Mouse (Mus musculus) common myeloid progenitor, adult 5-6 weeks (primary cell): Measurements from ENCODE around the gene Serinc4. TPM values are rescaled to one million over a fixed set of nuclear protein-coding genes. Genes with fewer than 3 reads are reported as not detected.
"Not testable (repeated sequence)": the region's sequence is repeated elsewhere in the genome, so short reads cannot be mapped to it uniquely, and the experiment has no call there.

Experiments used
- ATAC-seq: replicated peaks from 2 replicates; pipeline ENCODE4 v1.8.0; 2016; ENCODE audit warnings: low read depth, mild to moderate bottlenecking, moderate TSS enrichment, inconsistent platforms; ENCODE audit not compliant: poor library complexity, severe bottlenecking
- total RNA-seq: library from RNA; stranded (forward); fragments of 200-1000, 187-1606 nt; gene quantifications from 2 replicates; pipeline ENCODE4 v1.2.3, GENCODE M21; 2017

Serinc4 gene
- 1.4 and 1.8 TPM in 2 replicates for total RNA-seq

- peak; percentile 96 for ATAC-seq
These were observed at the start of gene Serinc4 for GRCm38 (mm10) chr2:121456692-121457642. Gene Serinc4, minus strand, starts transcription at chr2:121456781.

- peak; percentile 55 for ATAC-seq
These were observed 45.0 kb upstream of the Serinc4 start for GRCm38 (mm10) chr2:121501550-121501949.

- ATAC-seq = 0 out of 2 replicates have a peak, but pooled peaks have one; percentile 29
These were observed 27.8 kb upstream of the Serinc4 start for GRCm38 (mm10) chr2:121484403-121484802.

- ATAC-seq = no peak
These were observed 27.0 kb upstream of the Serinc4 start for GRCm38 (mm10) chr2:121483576-121483975.

GRCm38 (mm10) chr2:121480916-121481315 lies 24.3 kb upstream of the Serinc4 start:
- 0 out of 2 replicates have a peak, but pooled peaks have one; percentile 22 for ATAC-seq

GRCm38 (mm10) chr2:121480498-121480897 lies 23.9 kb upstream of the Serinc4 start:
- ATAC-seq = peak; percentile 71

- no peak for ATAC-seq
These were observed 21.1 kb upstream of the Serinc4 start for GRCm38 (mm10) chr2:121477491-121478266.

GRCm38 (mm10) chr2:121475306-121475705 lies 18.7 kb upstream of the Serinc4 start:
- not testable (repeated sequence) for ATAC-seq

- ATAC-seq = peak; percentile 16; the same call in 1 of the 2 replicates
These were observed 17.6 kb upstream of the Serinc4 start for GRCm38 (mm10) chr2:121474180-121474535.

- peak; percentile 99 for ATAC-seq
These were observed 17.0 kb upstream of the Serinc4 start, which contains the start of gene Mfap1b for GRCm38 (mm10) chr2:121473301-121474179. Gene Mfap1b, minus strand, starts transcription at chr2:121474067.

- not testable (repeated sequence) for ATAC-seq
These were observed 16.2 kb upstream of the Serinc4 start for GRCm38 (mm10) chr2:121472783-121473182.

GRCm38 (mm10) chr2:121468982-121469381 lies 12.4 kb upstream of the Serinc4 start:
- peak; percentile 55 for ATAC-seq

GRCm38 (mm10) chr2:121460071-121460470 lies 3.5 kb upstream of the Serinc4 start:
- no peak for ATAC-seq

GRCm38 (mm10) chr2:121455534-121455933 lies 1.0 kb downstream of the Serinc4 start:
- no peak for ATAC-seq

- ATAC-seq = no peak
These were observed 2.7 kb downstream of the Serinc4 start for GRCm38 (mm10) chr2:121453917-121454316.

- no peak for ATAC-seq
These were observed 3.6 kb downstream of the Serinc4 start, which contains the start of gene Hypk for GRCm38 (mm10) chr2:121452990-121453389. Gene Hypk, plus strand, starts transcription at chr2:121453290.

- no peak for ATAC-seq
These were observed 4.2 kb downstream of the Serinc4 start for GRCm38 (mm10) chr2:121452361-121452760.

GRCm38 (mm10) chr2:121450093-121450492 lies 6.5 kb downstream of the Serinc4 start:
- ATAC-seq = 0 out of 2 replicates have a peak, but pooled peaks have one; percentile 9

GRCm38 (mm10) chr2:121449545-121450011 lies 7.0 kb downstream of the Serinc4 start:
- no peak for ATAC-seq
